Mouse (Mus musculus): ENCODE data around the gene Hspb2.

Hspb2 gene

GRCm38 (mm10) chr9:50714188-50714587 is 38.0 kb downstream of the Hspb2 start:
- no peak for DNase-seq (ENCODE audit: low spot score in 2 of 2)

DNA sequence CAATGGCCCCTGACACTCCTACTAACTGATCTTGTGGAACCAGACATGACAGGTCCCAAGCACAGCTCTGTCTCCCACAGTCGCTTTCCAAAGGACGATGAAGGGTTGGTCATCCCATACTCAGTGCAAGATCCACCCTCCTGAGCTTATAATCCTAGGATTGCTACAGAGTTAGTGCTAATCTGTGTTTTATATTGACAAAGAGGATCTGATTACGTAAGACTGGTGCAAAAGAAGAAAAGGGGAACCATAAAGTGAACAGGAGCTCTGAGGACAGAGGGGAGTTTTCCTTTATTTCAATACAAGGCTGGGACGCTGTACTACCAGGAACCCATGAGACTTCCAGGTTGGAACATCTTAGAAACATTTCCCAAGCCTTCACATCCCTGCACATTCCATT is 40.8 kb downstream of the Hspb2 start:
- DNase-seq (ENCODE audit: low spot score in 2 of 2): no peak

DNA sequence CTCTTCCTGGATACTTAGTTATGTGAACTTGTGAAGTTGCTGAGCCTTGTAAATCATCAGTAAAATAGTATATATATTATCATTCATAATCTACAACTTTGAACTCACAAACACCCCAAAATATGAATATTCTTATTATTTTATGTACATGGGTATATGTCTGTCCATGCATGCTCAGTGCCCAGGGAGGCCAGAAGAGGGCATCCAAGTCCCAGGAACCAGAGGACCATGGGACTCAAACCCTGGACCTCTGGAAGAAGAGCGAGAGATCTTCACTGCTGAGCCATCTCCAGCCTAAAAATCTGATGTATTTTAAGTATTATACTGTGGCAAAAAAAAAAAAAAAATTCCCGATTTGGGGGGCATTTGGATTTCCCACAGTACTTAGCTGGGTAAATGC is 43.0 kb downstream of the Hspb2 start:
- DNase-seq (ENCODE audit: low spot score in 2 of 2): peak in 1 of 2 experiments; percentile 34

GRCm38 (mm10) chr9:50704907-50705306 is 47.2 kb downstream of the Hspb2 start:
- DNase-seq (ENCODE audit: low spot score in 2 of 2): no peak
